Mouse (Mus musculus) kidney, adult 2 months (tissue): Measurements from ENCODE around the gene Thumpd1.

Source experiments
- CTCF ChIP-seq: fragments of 200-500 bp; conservative IDR thresholded peaks from 2 replicates; pipeline ENCODE4 v1.5.1; 2011; ENCODE audit warnings: low read depth, mild to moderate bottlenecking, control low read depth, low read length, moderate library complexity, mixed read lengths; ENCODE audit not compliant: insufficient read depth, insufficient read length
- POLR2A ChIP-seq: fragments of 200-500 bp; IDR thresholded peaks from one replicate; pipeline ENCODE4 v1.6.1; 2011; ENCODE audit warnings: low read depth, low read length, control low read depth

DNA sequence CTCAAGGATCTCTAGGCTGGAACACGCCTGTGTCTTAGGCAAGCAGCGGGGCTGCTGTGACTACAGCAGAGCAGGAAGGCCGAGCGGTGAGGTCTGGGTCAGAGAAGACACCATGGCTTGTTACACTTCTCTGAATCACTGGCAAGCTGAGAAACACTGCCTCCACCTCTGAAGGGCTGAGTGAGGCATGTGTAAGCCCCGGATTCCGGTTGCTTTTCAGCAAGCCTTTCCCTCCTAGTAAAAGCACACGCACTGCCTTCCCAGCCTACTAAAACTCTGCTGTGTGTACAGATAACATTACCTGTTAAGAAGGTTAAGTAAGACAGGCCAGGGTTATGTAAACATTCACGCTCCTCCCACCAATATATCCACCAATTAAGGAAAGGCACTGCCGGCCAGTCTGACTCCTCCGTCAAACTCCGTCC lies 39.9 kb upstream of the Thumpd1 start, which contains the start of gene Acsm3:
- no peak for TF ChIP-seq CTCF
- TF ChIP-seq POLR2A = no peak
